Mouse (Mus musculus): ENCODE results near the gene Pole3. TPM values are rescaled to one million over a fixed set of nuclear protein-coding genes. Genes with fewer than 3 reads are reported as not detected.

Gene Pole3
- total RNA-seq, 1 experiment: 32.1 TPM

- no peak overlapping the region for H3K9ac ChIP-seq (ENCODE audit: insufficient read depth, low read depth, low read length, poor library complexity, severe bottlenecking)
- peaks cover 7% of the 10 kb centered on the region; the same call in 1 of the 2 replicates for H3K36me3 ChIP-seq (ENCODE audit: control insufficient read depth, insufficient read depth, low read length, poor library complexity, severe bottlenecking)
- no peak overlapping the region for H3K27ac ChIP-seq (ENCODE audit: insufficient read depth, low read depth, low read length, poor library complexity, severe bottlenecking)
- in situ Hi-C loops (cut with MboI; ENCODE audit: low sequenced_read_pairs in 2 of 2, unreplicated experiment in 2 of 2): no loop called here
- peaks cover 0 to 4% of the 10 kb centered on the region in 2 experiments; a peak in 2 of 4 replicates for H3K4me1 ChIP-seq (ENCODE audit: control insufficient read depth in 2 of 2, insufficient read depth in 2 of 2, low read length in 2 of 2, poor library complexity in 1 of 2)
- no peak overlapping the region for H3K4me3 ChIP-seq (ENCODE audit: insufficient read depth in 1 of 2, low read depth in 1 of 2, low read length in 2 of 2, poor library complexity in 1 of 2, severe bottlenecking in 1 of 2)
- H3K9me3 ChIP-seq (ENCODE audit: control insufficient read depth, insufficient read depth, low read depth, low read length): no peaks in the 10 kb centered on the region
- DNase-seq (ENCODE audit: low read depth, low spot score): no peak
- no peak for TF ChIP-seq MAFK (IDR thresholded peaks at IDR 0.05; ENCODE audit: insufficient read depth, low read depth, low read length)
- TF ChIP-seq ZNF384 (IDR thresholded peaks at IDR 0.05; ENCODE audit: low read depth, low read length): no peak
- TF ChIP-seq CHD2 (IDR thresholded peaks at IDR 0.05; ENCODE audit: low read depth, low read length): no peak
- no peak for TF ChIP-seq ZC3H11A (IDR thresholded peaks at IDR 0.05; ENCODE audit: borderline replicate concordance, low read depth, low read length)
- no peak for TF ChIP-seq HCFC1 (IDR thresholded peaks at IDR 0.05; ENCODE audit: borderline replicate concordance, insufficient read depth, low read length)
These were observed 37.0 kb downstream of the Pole3 start for GRCm38 (mm10) chr4:62487914-62488313.

GRCm38 (mm10) chr4:62487172-62487571, 37.7 kb downstream of the Pole3 start:
- Histone ChIP-seq H3K4me1 (ENCODE audit: control insufficient read depth in 2 of 2, insufficient read depth in 2 of 2, low read length in 2 of 2, poor library complexity in 1 of 2) (peaks cover 0 to 4% of the 10 kb centered on the region in 2 experiments; a peak in 2 of 4 replicates), H3K4me3 (ENCODE audit: insufficient read depth in 1 of 2, low read depth in 1 of 2, low read length in 2 of 2, poor library complexity in 1 of 2, severe bottlenecking in 1 of 2) (no peak overlapping the region), H3K36me3 (ENCODE audit: control insufficient read depth, insufficient read depth, low read length, poor library complexity, severe bottlenecking) (peaks cover 7% of the 10 kb centered on the region; the same call in 1 of the 2 replicates), H3K9ac (ENCODE audit: insufficient read depth, low read depth, low read length, poor library complexity, severe bottlenecking) (no peak overlapping the region), H3K27ac (ENCODE audit: insufficient read depth, low read depth, low read length, poor library complexity, severe bottlenecking) (no peak overlapping the region), H3K9me3 (ENCODE audit: control insufficient read depth, insufficient read depth, low read depth, low read length) (no peaks in the 10 kb centered on the region)
- in situ Hi-C loops (cut with MboI; ENCODE audit: low sequenced_read_pairs in 2 of 2, unreplicated experiment in 2 of 2): no loop called here
- no peak for DNase-seq (ENCODE audit: low read depth, low spot score)
- TF ChIP-seq HCFC1 (IDR thresholded peaks at IDR 0.05; ENCODE audit: borderline replicate concordance, insufficient read depth, low read length) (no peak), ZC3H11A (IDR thresholded peaks at IDR 0.05; ENCODE audit: borderline replicate concordance, low read depth, low read length) (no peak), MAFK (IDR thresholded peaks at IDR 0.05; ENCODE audit: insufficient read depth, low read depth, low read length) (no peak)

- in situ Hi-C loops (cut with MboI; ENCODE audit: low sequenced_read_pairs in 2 of 2, unreplicated experiment in 2 of 2): no loop called here
- no peak overlapping the region for H3K4me3 ChIP-seq (ENCODE audit: insufficient read depth in 1 of 2, low read depth in 1 of 2, low read length in 2 of 2, poor library complexity in 1 of 2, severe bottlenecking in 1 of 2)
- no peak overlapping the region for H3K9ac ChIP-seq (ENCODE audit: insufficient read depth, low read depth, low read length, poor library complexity, severe bottlenecking)
- H3K36me3 ChIP-seq (ENCODE audit: control insufficient read depth, insufficient read depth, low read length, poor library complexity, severe bottlenecking): peaks cover 7% of the 10 kb centered on the region; the same call in 1 of the 2 replicates
- TF ChIP-seq HCFC1 (IDR thresholded peaks at IDR 0.05; ENCODE audit: borderline replicate concordance, insufficient read depth, low read length) (no peak), MAFK (IDR thresholded peaks at IDR 0.05; ENCODE audit: insufficient read depth, low read depth, low read length) (no peak), ZC3H11A (IDR thresholded peaks at IDR 0.05; ENCODE audit: borderline replicate concordance, low read depth, low read length) (no peak), CHD2 (IDR thresholded peaks at IDR 0.05; ENCODE audit: low read depth, low read length) (no peak), ZNF384 (IDR thresholded peaks at IDR 0.05; ENCODE audit: low read depth, low read length) (no peak)
- no peak for DNase-seq (ENCODE audit: low read depth, low spot score)
- H3K9me3 ChIP-seq (ENCODE audit: control insufficient read depth, insufficient read depth, low read depth, low read length): no peaks in the 10 kb centered on the region
- H3K4me1 ChIP-seq (ENCODE audit: control insufficient read depth in 2 of 2, insufficient read depth in 2 of 2, low read length in 2 of 2, poor library complexity in 1 of 2): peaks cover 0 to 4% of the 10 kb centered on the region in 2 experiments; a peak in 2 of 4 replicates
- no peak overlapping the region for H3K27ac ChIP-seq (ENCODE audit: insufficient read depth, low read depth, low read length, poor library complexity, severe bottlenecking)
These were observed 38.6 kb downstream of the Pole3 start for GRCm38 (mm10) chr4:62486162-62486696.

- Histone ChIP-seq H3K36me3 (ENCODE audit: control insufficient read depth, insufficient read depth, low read length, poor library complexity, severe bottlenecking) (peaks cover 7% of the 10 kb centered on the region; the same call in 1 of the 2 replicates), H3K27ac (ENCODE audit: insufficient read depth, low read depth, low read length, poor library complexity, severe bottlenecking) (no peak overlapping the region), H3K9me3 (ENCODE audit: control insufficient read depth, insufficient read depth, low read depth, low read length) (no peaks in the 10 kb centered on the region), H3K4me1 (ENCODE audit: control insufficient read depth in 2 of 2, insufficient read depth in 2 of 2, low read length in 2 of 2, poor library complexity in 1 of 2) (peaks cover 0 to 4% of the 10 kb centered on the region in 2 experiments; a peak in 2 of 4 replicates), H3K9ac (ENCODE audit: insufficient read depth, low read depth, low read length, poor library complexity, severe bottlenecking) (no peak overlapping the region), H3K4me3 (ENCODE audit: insufficient read depth in 1 of 2, low read depth in 1 of 2, low read length in 2 of 2, poor library complexity in 1 of 2, severe bottlenecking in 1 of 2) (no peak overlapping the region)
- no peak for TF ChIP-seq ZNF384 (IDR thresholded peaks at IDR 0.05; ENCODE audit: low read depth, low read length)
- no peak for TF ChIP-seq MAFK (IDR thresholded peaks at IDR 0.05; ENCODE audit: insufficient read depth, low read depth, low read length)
- TF ChIP-seq HCFC1 (IDR thresholded peaks at IDR 0.05; ENCODE audit: borderline replicate concordance, insufficient read depth, low read length): no peak
- TF ChIP-seq CHD2 (IDR thresholded peaks at IDR 0.05; ENCODE audit: low read depth, low read length): no peak
- no peak for TF ChIP-seq ZC3H11A (IDR thresholded peaks at IDR 0.05; ENCODE audit: borderline replicate concordance, low read depth, low read length)
- DNase-seq (ENCODE audit: low read depth, low spot score): no peak
- in situ Hi-C loops (cut with MboI; ENCODE audit: low sequenced_read_pairs in 2 of 2, unreplicated experiment in 2 of 2): no loop called here
These were observed 39.3 kb downstream of the Pole3 start for GRCm38 (mm10) chr4:62485450-62486161.
